Mouse (Mus musculus): ENCODE results near the gene Tnip1. TPM values are rescaled to one million over a fixed set of nuclear protein-coding genes. Genes with fewer than 3 reads are reported as not detected.

The Tnip1 gene
- polyA plus RNA-seq, 1 experiment from 2014 or later, result 20.3 TPM

GRCm38 (mm10) chr11:54891341-54891740 lies 71.4 kb downstream of the Tnip1 start:
- H3K36me3 ChIP-seq, result no peaks in the 10 kb centered on the region
- WGBS, result 84% methylated on average over 5 of the region's 5 CpGs
- H3K27ac ChIP-seq, result no peak overlapping the region
- no peak for ATAC-seq (replicated peaks; ENCODE audit: insufficient number of reproducible peaks, insufficient read depth, low FRiP score, low read depth)
- no peaks in the 10 kb centered on the region for H3K4me1 ChIP-seq (replicated peaks)
- H3K9ac ChIP-seq, result no peak overlapping the region
- H3K9me3 ChIP-seq (replicated peaks), result no peaks in the 10 kb centered on the region
- no peaks in the 10 kb centered on the region for H3K27me3 ChIP-seq
- no peak overlapping the region for H3K4me2 ChIP-seq
- H3K4me3 ChIP-seq, result no peak overlapping the region

- WGBS, result 66% methylated on average over 6 of the region's 6 CpGs
- Histone ChIP-seq H3K27ac (no peak overlapping the region), H3K4me3 (no peak overlapping the region), H3K9me3 (replicated peaks) (no peaks in the 10 kb centered on the region), H3K36me3 (no peaks in the 10 kb centered on the region), H3K4me2 (no peak overlapping the region), H3K4me1 (replicated peaks) (peaks cover 15% of the 10 kb centered on the region), H3K27me3 (no peaks in the 10 kb centered on the region), H3K9ac (no peak overlapping the region)
- ATAC-seq (replicated peaks; ENCODE audit: insufficient number of reproducible peaks, insufficient read depth, low FRiP score, low read depth), result no peak
These were observed 74.8 kb downstream of the Tnip1 start for GRCm38 (mm10) chr11:54887927-54888326.

- H3K27me3 ChIP-seq, result no peaks in the 10 kb centered on the region
- H3K4me2 ChIP-seq, result no peak overlapping the region
- peaks cover 36% of the 10 kb centered on the region for H3K4me1 ChIP-seq (replicated peaks)
- no peak overlapping the region for H3K9ac ChIP-seq
- no peaks in the 10 kb centered on the region for H3K9me3 ChIP-seq (replicated peaks)
- WGBS, result 89% methylated on average over 2 of the region's 2 CpGs
- peak overlapping the region; percentile 48; the same call in 1 of the 2 replicates for H3K27ac ChIP-seq
- ATAC-seq (replicated peaks; ENCODE audit: insufficient number of reproducible peaks, insufficient read depth, low FRiP score, low read depth), result no peak
- no peaks in the 10 kb centered on the region for H3K36me3 ChIP-seq
- H3K4me3 ChIP-seq, result no peak overlapping the region
These were observed 77.3 kb downstream of the Tnip1 start for GRCm38 (mm10) chr11:54885406-54885805.

GRCm38 (mm10) chr11:54884937-54885336 lies 77.8 kb downstream of the Tnip1 start:
- H3K9ac ChIP-seq, result no peak overlapping the region
- peaks cover 41% of the 10 kb centered on the region for H3K4me1 ChIP-seq (replicated peaks)
- no peaks in the 10 kb centered on the region for H3K36me3 ChIP-seq
- no peak overlapping the region for H3K4me3 ChIP-seq
- no peaks in the 10 kb centered on the region for H3K27me3 ChIP-seq
- 0 out of 2 replicates have a peak, but pooled peaks have one; percentile 32 for ATAC-seq (replicated peaks; ENCODE audit: insufficient number of reproducible peaks, insufficient read depth, low FRiP score, low read depth)
- WGBS, result 23% methylated on average over 5 of the region's 5 CpGs
- no peaks in the 10 kb centered on the region for H3K9me3 ChIP-seq (replicated peaks)
- peak overlapping the region; percentile 48 for H3K27ac ChIP-seq
- H3K4me2 ChIP-seq, result no peak overlapping the region

- H3K4me1 ChIP-seq (replicated peaks), result peaks cover 46% of the 10 kb centered on the region
- no peak overlapping the region for H3K9ac ChIP-seq
- H3K4me2 ChIP-seq, result no peak overlapping the region
- peak overlapping the region; percentile 48 for H3K27ac ChIP-seq
- WGBS, result 78% methylated on average over 5 of the region's 5 CpGs
- H3K4me3 ChIP-seq, result no peak overlapping the region
- H3K27me3 ChIP-seq, result no peaks in the 10 kb centered on the region
- no peaks in the 10 kb centered on the region for H3K36me3 ChIP-seq
- H3K9me3 ChIP-seq (replicated peaks), result no peaks in the 10 kb centered on the region
- no peak for ATAC-seq (replicated peaks; ENCODE audit: insufficient number of reproducible peaks, insufficient read depth, low FRiP score, low read depth)
These were observed 78.4 kb downstream of the Tnip1 start for GRCm38 (mm10) chr11:54884197-54884828.

- Histone ChIP-seq H3K9ac (no peak overlapping the region), H3K27ac (peak overlapping the region; percentile 83), H3K36me3 (no peaks in the 10 kb centered on the region), H3K4me2 (no peak overlapping the region; the same call in 1 of the 2 replicates), H3K27me3 (no peaks in the 10 kb centered on the region), H3K9me3 (replicated peaks) (no peaks in the 10 kb centered on the region), H3K4me3 (no peak overlapping the region), H3K4me1 (replicated peaks) (peaks cover 46% of the 10 kb centered on the region)
- ATAC-seq (replicated peaks; ENCODE audit: insufficient number of reproducible peaks, insufficient read depth, low FRiP score, low read depth), result peak; percentile 58; the same call in 1 of the 2 replicates
- 20% methylated on average over 8 of the region's 8 CpGs for WGBS
These were observed 80.0 kb downstream of the Tnip1 start for GRCm38 (mm10) chr11:54882671-54883070.

- no peaks in the 10 kb centered on the region for H3K27me3 ChIP-seq
- no peak overlapping the region for H3K9ac ChIP-seq
- H3K4me2 ChIP-seq, result no peak overlapping the region
- H3K27ac ChIP-seq, result peak overlapping the region; percentile 83
- ATAC-seq (replicated peaks; ENCODE audit: insufficient number of reproducible peaks, insufficient read depth, low FRiP score, low read depth), result peak; percentile 58
- peaks cover 46% of the 10 kb centered on the region for H3K4me1 ChIP-seq (replicated peaks)
- no peaks in the 10 kb centered on the region for H3K9me3 ChIP-seq (replicated peaks)
- H3K36me3 ChIP-seq, result no peaks in the 10 kb centered on the region
- WGBS, result 13% methylated on average over 2 of the region's 2 CpGs
- no peak overlapping the region for H3K4me3 ChIP-seq
These were observed 81.7 kb downstream of the Tnip1 start for GRCm38 (mm10) chr11:54881051-54881474.

- no peaks in the 10 kb centered on the region for H3K36me3 ChIP-seq
- no peak overlapping the region for H3K4me3 ChIP-seq
- H3K4me2 ChIP-seq, result no peak overlapping the region
- ATAC-seq (replicated peaks; ENCODE audit: insufficient number of reproducible peaks, insufficient read depth, low FRiP score, low read depth), result no peak; the same call in 1 of the 2 replicates
- no peaks in the 10 kb centered on the region for H3K9me3 ChIP-seq (replicated peaks)
- H3K27me3 ChIP-seq, result no peaks in the 10 kb centered on the region
- H3K27ac ChIP-seq, result peak overlapping the region; percentile 83
- H3K4me1 ChIP-seq (replicated peaks), result peaks cover 40% of the 10 kb centered on the region
- no peak overlapping the region for H3K9ac ChIP-seq
- 17% methylated on average over 10 of the region's 10 CpGs for WGBS
These were observed 82.8 kb downstream of the Tnip1 start for GRCm38 (mm10) chr11:54879922-54880321.

GRCm38 (mm10) chr11:54879434-54879833 lies 83.3 kb downstream of the Tnip1 start:
- H3K9ac ChIP-seq, result no peak overlapping the region
- H3K4me2 ChIP-seq, result no peak overlapping the region
- WGBS, result 7% methylated on average over 4 of the region's 4 CpGs
- no peaks in the 10 kb centered on the region for H3K9me3 ChIP-seq (replicated peaks)
- H3K4me3 ChIP-seq, result no peak overlapping the region
- H3K27ac ChIP-seq, result peak overlapping the region; percentile 83
- peaks cover under 1% of the 10 kb centered on the region; the same call in 1 of the 2 replicates for H3K36me3 ChIP-seq
- no peaks in the 10 kb centered on the region for H3K27me3 ChIP-seq
- H3K4me1 ChIP-seq (replicated peaks), result peaks cover 35% of the 10 kb centered on the region
- no peak; the same call in 1 of the 2 replicates for ATAC-seq (replicated peaks; ENCODE audit: insufficient number of reproducible peaks, insufficient read depth, low FRiP score, low read depth)

GRCm38 (mm10) chr11:54878893-54879292 lies 83.8 kb downstream of the Tnip1 start:
- Histone ChIP-seq H3K4me2 (no peak overlapping the region), H3K9ac (no peak overlapping the region), H3K27me3 (no peaks in the 10 kb centered on the region), H3K4me3 (no peak overlapping the region), H3K9me3 (replicated peaks) (no peaks in the 10 kb centered on the region), H3K4me1 (replicated peaks) (peaks cover 34% of the 10 kb centered on the region), H3K36me3 (peaks cover 6% of the 10 kb centered on the region), H3K27ac (no peak overlapping the region)
- ATAC-seq (replicated peaks; ENCODE audit: insufficient number of reproducible peaks, insufficient read depth, low FRiP score, low read depth), result no peak
- 72% methylated on average over 6 of the region's 6 CpGs for WGBS

- Histone ChIP-seq H3K27me3 (no peaks in the 10 kb centered on the region), H3K9ac (no peak overlapping the region), H3K36me3 (peaks cover 28% of the 10 kb centered on the region), H3K4me3 (no peak overlapping the region), H3K27ac (no peak overlapping the region), H3K4me1 (replicated peaks) (peaks cover 16% of the 10 kb centered on the region), H3K4me2 (no peak overlapping the region), H3K9me3 (replicated peaks) (no peaks in the 10 kb centered on the region)
- ATAC-seq (replicated peaks; ENCODE audit: insufficient number of reproducible peaks, insufficient read depth, low FRiP score, low read depth), result no peak
- 85% methylated on average over 5 of the region's 5 CpGs for WGBS
These were observed 86.7 kb downstream of the Tnip1 start for GRCm38 (mm10) chr11:54876031-54876430.
